Mouse (Mus musculus): Measurements from ENCODE around the gene Lamtor2. TPM values are rescaled to one million over a fixed set of nuclear protein-coding genes. Genes with fewer than 3 reads are reported as not detected.

Gene Lamtor2
- polyA plus RNA-seq, 1 experiment from 2014 or later = 134 TPM

DNA sequence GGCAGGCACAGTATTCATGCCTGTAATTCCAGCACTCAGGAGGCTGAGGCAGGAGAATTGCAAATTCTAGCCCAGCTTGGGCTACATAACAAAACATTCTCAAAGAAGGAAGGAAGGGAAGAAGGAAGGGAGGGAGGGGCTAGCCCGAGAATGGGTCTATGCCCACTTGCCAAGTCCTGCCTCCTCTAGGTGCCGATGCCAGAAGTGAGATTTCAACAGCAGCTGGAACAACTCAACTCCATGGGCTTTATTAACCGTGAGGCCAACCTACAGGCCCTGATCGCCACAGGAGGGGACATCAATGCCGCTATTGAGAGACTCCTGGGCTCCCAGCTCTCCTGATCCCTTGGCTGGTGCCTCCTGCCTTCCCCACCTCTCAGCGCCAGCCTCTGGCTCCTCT is 15.0 kb upstream of the Lamtor2 start:
- H3K4me2 ChIP-seq = no peak overlapping the region
- no peaks in the 10 kb centered on the region for H3K27me3 ChIP-seq
- ATAC-seq (ENCODE audit: insufficient number of reproducible peaks, insufficient read depth, low FRiP score, low TSS enrichment, low read depth) = no peak
- no peak overlapping the region for H3K4me3 ChIP-seq (replicated peaks)
- no peaks in the 10 kb centered on the region for H3K4me1 ChIP-seq (replicated peaks)
- WGBS = 89% methylated on average over 6 of the region's 6 CpGs
- no peak overlapping the region for H3K9ac ChIP-seq (replicated peaks)
- H3K36me3 ChIP-seq = peaks cover 76% of the 10 kb centered on the region
- no peak overlapping the region for H3K27ac ChIP-seq
- no peaks in the 10 kb centered on the region for H3K9me3 ChIP-seq

DNA sequence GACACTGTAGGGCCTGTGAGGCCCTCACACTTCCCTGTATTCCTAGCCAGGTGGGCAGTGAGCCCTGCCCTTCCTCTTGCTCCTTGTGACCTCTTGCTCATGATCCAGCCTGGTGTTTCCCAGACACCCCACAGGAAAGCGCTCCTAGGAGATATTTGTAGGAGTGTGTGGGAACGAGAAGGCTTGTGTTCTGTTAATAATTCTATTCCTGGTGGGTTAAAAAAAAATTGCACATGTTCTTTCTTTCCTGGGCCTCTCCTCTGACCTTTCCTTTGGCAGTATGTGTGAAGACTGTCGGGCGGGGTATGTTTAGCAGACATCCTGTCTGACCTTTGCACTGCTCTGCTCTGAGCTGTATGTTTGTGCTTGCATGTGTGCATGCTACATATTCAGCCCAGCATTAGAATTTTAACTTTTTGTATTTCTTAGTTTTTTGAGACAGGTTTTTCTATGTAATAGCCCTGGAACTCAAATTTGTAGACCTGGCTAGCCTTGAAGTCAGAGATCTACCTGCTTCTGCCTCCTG is 13.7 kb upstream of the Lamtor2 start:
- no peaks in the 10 kb centered on the region for H3K4me1 ChIP-seq (replicated peaks)
- H3K36me3 ChIP-seq = peaks cover 89% of the 10 kb centered on the region
- no peak overlapping the region for H3K27ac ChIP-seq
- no peak for ATAC-seq (ENCODE audit: insufficient number of reproducible peaks, insufficient read depth, low FRiP score, low TSS enrichment, low read depth)
- no peak overlapping the region for H3K4me2 ChIP-seq
- H3K9ac ChIP-seq (replicated peaks) = no peak overlapping the region
- no peaks in the 10 kb centered on the region for H3K27me3 ChIP-seq
- H3K9me3 ChIP-seq = no peaks in the 10 kb centered on the region
- WGBS = 95% methylated on average over 4 of the region's 4 CpGs
- no peak overlapping the region for H3K4me3 ChIP-seq (replicated peaks)

DNA sequence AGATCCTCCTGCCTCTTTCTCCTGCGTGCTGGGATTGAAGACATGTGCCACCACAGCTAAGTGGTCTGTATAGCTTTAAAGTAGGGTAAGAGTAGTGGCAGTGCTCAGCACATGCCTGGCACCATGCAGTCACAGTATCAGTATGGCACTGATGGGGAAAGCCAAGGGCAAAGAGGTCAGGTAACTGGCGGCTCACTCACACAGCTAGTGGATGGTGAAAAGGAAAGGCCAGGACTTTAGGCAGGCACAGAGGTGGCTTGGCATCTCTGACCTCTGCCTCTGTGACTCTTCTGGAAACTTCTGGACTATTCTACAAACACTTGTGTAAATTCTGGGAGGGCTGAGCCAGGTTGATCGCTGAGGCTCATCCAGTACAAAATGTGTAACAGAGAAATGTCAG is 13.2 kb upstream of the Lamtor2 start:
- 91% methylated on average over 3 of the region's 3 CpGs for WGBS
- H3K4me1 ChIP-seq (replicated peaks) = no peaks in the 10 kb centered on the region
- H3K4me2 ChIP-seq = no peak overlapping the region
- no peaks in the 10 kb centered on the region for H3K9me3 ChIP-seq
- H3K36me3 ChIP-seq = peaks cover 94% of the 10 kb centered on the region
- no peaks in the 10 kb centered on the region for H3K27me3 ChIP-seq
- H3K9ac ChIP-seq (replicated peaks) = no peak overlapping the region
- ATAC-seq (ENCODE audit: insufficient number of reproducible peaks, insufficient read depth, low FRiP score, low TSS enrichment, low read depth) = no peak
- no peak overlapping the region for H3K27ac ChIP-seq
- H3K4me3 ChIP-seq (replicated peaks) = no peak overlapping the region

DNA sequence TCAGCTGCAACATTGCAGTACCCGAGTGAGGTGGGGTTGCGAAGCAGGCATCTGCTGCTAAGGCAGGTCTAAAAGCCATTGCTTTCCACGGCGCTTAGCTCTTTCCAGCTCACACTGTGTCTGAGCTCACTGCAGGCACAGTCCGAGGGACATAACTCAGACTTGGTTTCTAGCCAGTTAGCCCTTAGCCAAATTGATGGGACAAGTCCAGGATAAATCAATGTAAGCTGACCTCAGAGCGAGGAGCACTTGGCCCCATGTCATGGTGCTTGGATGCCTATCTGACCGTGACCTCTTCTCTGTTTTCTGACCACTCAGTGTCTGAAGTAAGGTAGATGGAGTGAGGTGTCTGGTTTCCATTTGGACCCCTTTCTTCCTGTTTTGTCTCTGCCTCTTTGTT is 11.1 kb upstream of the Lamtor2 start:
- WGBS = 87% methylated on average over 7 of the region's 7 CpGs
- peaks cover 100% of the 10 kb centered on the region for H3K36me3 ChIP-seq
- H3K4me3 ChIP-seq (replicated peaks) = no peak overlapping the region

DNA sequence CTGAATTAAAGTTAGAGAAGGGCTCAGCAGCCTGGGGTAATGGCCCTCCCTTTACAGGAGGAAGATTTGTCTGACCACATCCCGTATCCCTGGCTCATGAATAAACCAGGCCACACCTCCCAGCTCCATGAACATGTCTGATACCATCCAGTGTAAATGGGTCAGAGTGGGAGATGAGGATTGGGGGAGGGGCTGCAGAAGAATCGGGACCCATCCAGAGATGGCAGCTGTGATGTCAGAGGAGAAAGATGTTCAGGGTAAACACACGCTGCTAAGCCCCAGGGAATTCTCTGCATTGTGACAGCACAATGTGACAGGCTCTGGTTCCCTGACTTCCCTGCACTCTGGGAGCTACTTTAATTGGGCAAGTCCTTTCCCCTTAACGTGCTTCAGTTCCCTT is 10.6 kb upstream of the Lamtor2 start:
- H3K4me2 ChIP-seq = no peak overlapping the region
- H3K9ac ChIP-seq (replicated peaks) = no peak overlapping the region
- no peak overlapping the region for H3K27ac ChIP-seq
- no peaks in the 10 kb centered on the region for H3K27me3 ChIP-seq
- H3K4me3 ChIP-seq (replicated peaks) = no peak overlapping the region
- H3K36me3 ChIP-seq = peaks cover 100% of the 10 kb centered on the region
- no peaks in the 10 kb centered on the region for H3K4me1 ChIP-seq (replicated peaks)
- WGBS = 80% methylated on average over 4 of the region's 4 CpGs
- peak; percentile 12; the same call in 1 of the 2 replicates for ATAC-seq (ENCODE audit: insufficient number of reproducible peaks, insufficient read depth, low FRiP score, low TSS enrichment, low read depth)
- H3K9me3 ChIP-seq = no peaks in the 10 kb centered on the region

More for the DNA sequence above, 11.1 kb upstream of the Lamtor2 start:
- Histone ChIP-seq H3K9me3 (no peaks in the 10 kb centered on the region), H3K27me3 (no peaks in the 10 kb centered on the region), H3K9ac (replicated peaks) (no peak overlapping the region), H3K4me2 (no peak overlapping the region), H3K27ac (no peak overlapping the region), H3K4me1 (replicated peaks) (no peaks in the 10 kb centered on the region)
- ATAC-seq (ENCODE audit: insufficient number of reproducible peaks, insufficient read depth, low FRiP score, low TSS enrichment, low read depth) = no peak

DNA sequence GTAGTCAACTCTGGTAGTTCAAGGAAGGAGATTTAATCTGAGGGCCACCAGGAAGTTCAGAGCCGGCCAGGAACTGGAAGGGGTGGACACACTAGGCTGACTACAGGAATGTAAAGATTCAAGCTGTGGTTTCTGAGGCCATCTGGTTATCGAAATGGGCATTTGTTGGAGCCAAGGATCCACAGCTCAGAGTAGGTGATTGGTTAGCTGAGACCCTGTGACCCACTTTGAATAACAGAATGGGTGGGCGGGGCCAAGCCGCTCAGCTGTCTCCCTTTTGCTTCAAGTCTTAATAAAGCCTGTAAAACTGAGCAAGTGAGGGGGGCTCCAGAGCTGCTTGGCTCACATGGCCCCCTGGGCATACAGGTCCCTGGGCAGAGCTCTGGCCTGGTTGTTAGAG is 9.1 kb upstream of the Lamtor2 start:
- Histone ChIP-seq H3K4me2 (no peak overlapping the region), H3K4me3 (replicated peaks) (no peak overlapping the region), H3K27ac (no peak overlapping the region), H3K4me1 (replicated peaks) (no peaks in the 10 kb centered on the region), H3K9me3 (no peaks in the 10 kb centered on the region), H3K9ac (replicated peaks) (no peak overlapping the region), H3K27me3 (no peaks in the 10 kb centered on the region), H3K36me3 (peaks cover 100% of the 10 kb centered on the region)
- ATAC-seq (ENCODE audit: insufficient number of reproducible peaks, insufficient read depth, low FRiP score, low TSS enrichment, low read depth) = no peak
- WGBS = 75% methylated on average over 4 of the region's 4 CpGs

DNA sequence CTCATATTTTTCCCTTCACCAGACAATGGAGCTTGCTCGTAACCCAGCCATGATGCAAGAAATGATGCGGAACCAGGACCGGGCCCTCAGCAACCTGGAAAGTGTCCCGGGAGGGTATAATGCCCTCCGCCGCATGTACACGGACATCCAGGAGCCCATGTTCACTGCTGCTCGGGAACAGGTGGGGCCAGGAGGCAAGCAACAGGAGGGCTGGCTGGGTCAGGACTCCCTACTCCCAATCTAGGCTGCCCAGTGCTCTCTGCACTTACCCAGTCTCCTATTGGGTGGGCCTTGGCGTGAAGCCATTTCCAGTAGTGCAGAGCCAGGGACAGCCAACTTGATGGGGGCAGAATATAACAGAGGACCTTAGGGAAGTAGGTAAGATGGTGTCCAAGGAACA is 6.7 kb upstream of the Lamtor2 start:
- H3K27me3 ChIP-seq = no peaks in the 10 kb centered on the region
- 96% methylated on average over 9 of the region's 9 CpGs for WGBS
- ATAC-seq (ENCODE audit: insufficient number of reproducible peaks, insufficient read depth, low FRiP score, low TSS enrichment, low read depth) = no peak
- peaks cover 6% of the 10 kb centered on the region; the same call in 1 of the 2 replicates for H3K4me1 ChIP-seq (replicated peaks)
- no peak overlapping the region for H3K4me2 ChIP-seq
- no peaks in the 10 kb centered on the region for H3K9me3 ChIP-seq
- H3K4me3 ChIP-seq (replicated peaks) = no peak overlapping the region
- no peak overlapping the region for H3K27ac ChIP-seq
- H3K36me3 ChIP-seq = peaks cover 93% of the 10 kb centered on the region
- H3K9ac ChIP-seq (replicated peaks) = no peak overlapping the region

DNA sequence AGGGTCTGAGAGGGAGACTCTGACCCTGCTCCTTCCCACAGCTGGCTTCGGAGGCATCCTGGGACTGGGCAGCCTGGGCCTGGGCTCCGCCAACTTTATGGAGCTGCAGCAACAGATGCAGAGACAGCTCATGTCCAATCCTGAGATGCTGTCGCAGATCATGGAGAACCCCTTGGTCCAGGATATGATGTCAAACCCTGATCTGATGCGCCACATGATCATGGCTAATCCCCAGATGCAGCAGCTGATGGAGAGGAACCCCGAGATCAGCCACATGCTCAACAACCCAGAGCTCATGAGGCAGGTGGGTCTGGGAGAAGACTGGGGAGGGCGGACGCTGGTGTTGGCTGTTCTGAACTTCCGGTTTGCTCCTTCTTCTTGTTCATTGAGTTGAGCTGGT is 3.7 kb upstream of the Lamtor2 start:
- H3K36me3 ChIP-seq = peaks cover 63% of the 10 kb centered on the region
- H3K27me3 ChIP-seq = no peaks in the 10 kb centered on the region
- peaks cover 17% of the 10 kb centered on the region for H3K4me1 ChIP-seq (replicated peaks)
- H3K9ac ChIP-seq (replicated peaks) = peak overlapping the region; percentile 12; the same call in 1 of the 2 replicates
- no peak overlapping the region for H3K4me2 ChIP-seq
- no peak for ATAC-seq (ENCODE audit: insufficient number of reproducible peaks, insufficient read depth, low FRiP score, low TSS enrichment, low read depth)
- no peak overlapping the region for H3K27ac ChIP-seq
- no peaks in the 10 kb centered on the region for H3K9me3 ChIP-seq
- 94% methylated on average over 8 of the region's 8 CpGs for WGBS
- H3K4me3 ChIP-seq (replicated peaks) = no peak overlapping the region

DNA sequence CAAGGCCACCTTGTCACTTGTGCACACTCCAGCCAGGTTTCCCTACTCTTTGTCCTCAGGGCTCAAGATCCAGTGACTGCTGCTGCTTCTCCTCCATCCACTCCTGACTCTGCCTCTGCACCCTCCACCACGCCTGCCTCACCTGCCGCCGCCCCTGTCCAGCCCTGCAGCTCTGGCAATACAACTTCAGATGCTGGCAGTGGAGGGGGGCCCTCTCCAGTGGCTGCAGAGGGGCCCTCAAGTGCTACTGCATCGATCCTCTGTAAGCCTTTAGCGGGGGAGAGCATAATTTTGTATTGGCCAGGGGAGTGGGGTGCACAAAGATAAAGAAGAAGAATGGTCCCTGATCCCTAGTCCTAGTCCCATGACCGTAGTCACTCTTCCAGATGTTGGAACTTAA is 2.9 kb upstream of the Lamtor2 start:
- no peak for ATAC-seq (ENCODE audit: insufficient number of reproducible peaks, insufficient read depth, low FRiP score, low TSS enrichment, low read depth)
- no peak overlapping the region for H3K4me2 ChIP-seq

DNA sequence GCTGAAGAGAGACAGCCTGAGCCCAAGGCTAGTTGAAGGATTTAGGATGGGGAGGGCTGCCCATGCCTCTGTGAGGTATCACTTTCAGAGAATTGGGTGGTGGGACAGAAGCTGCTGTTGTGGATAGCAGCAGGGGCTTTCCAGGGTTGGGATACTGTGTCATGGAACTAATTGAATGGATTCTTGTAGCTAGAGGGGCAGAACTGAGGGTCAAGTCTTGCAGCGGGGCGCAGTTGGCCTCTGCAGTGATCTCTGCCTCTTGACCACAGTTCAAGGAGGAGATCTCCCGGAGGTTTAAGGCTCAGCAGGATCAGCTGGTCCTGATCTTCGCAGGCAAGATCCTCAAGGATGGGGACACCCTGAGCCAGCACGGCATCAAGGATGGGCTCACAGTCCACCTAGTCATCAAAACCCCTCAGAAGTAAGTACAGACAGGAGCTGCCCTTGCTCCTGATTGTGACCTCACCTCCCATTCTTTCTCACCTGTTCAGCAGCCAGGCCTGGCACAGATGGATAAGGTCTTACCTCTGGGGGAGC is 2.3 kb upstream of the Lamtor2 start:
- 95% methylated on average over 5 of the region's 5 CpGs for WGBS
- H3K36me3 ChIP-seq = peaks cover 49% of the 10 kb centered on the region
- no peak overlapping the region for H3K27ac ChIP-seq
- H3K4me1 ChIP-seq (replicated peaks) = peaks cover 20% of the 10 kb centered on the region
- no peaks in the 10 kb centered on the region for H3K27me3 ChIP-seq
- H3K9ac ChIP-seq (replicated peaks) = no peak overlapping the region
- H3K9me3 ChIP-seq = no peaks in the 10 kb centered on the region
- H3K4me2 ChIP-seq = peak overlapping the region; percentile 71
- ATAC-seq (ENCODE audit: insufficient number of reproducible peaks, insufficient read depth, low FRiP score, low TSS enrichment, low read depth) = no peak
- peak overlapping the region; percentile 9; the same call in 1 of the 2 replicates for H3K4me3 ChIP-seq (replicated peaks)

More for the DNA sequence above, 2.9 kb upstream of the Lamtor2 start:
- 96% methylated on average over 6 of the region's 6 CpGs for WGBS
- H3K9me3 ChIP-seq = no peaks in the 10 kb centered on the region
- H3K27ac ChIP-seq = no peak overlapping the region
- H3K9ac ChIP-seq (replicated peaks) = 0 out of 2 replicates have a peak overlapping the region, but pooled peaks have one; percentile 13
- H3K27me3 ChIP-seq = no peaks in the 10 kb centered on the region
- no peak overlapping the region; the same call in 1 of the 2 replicates for H3K4me3 ChIP-seq (replicated peaks)
- H3K4me1 ChIP-seq (replicated peaks) = peaks cover 20% of the 10 kb centered on the region
- peaks cover 55% of the 10 kb centered on the region for H3K36me3 ChIP-seq

DNA sequence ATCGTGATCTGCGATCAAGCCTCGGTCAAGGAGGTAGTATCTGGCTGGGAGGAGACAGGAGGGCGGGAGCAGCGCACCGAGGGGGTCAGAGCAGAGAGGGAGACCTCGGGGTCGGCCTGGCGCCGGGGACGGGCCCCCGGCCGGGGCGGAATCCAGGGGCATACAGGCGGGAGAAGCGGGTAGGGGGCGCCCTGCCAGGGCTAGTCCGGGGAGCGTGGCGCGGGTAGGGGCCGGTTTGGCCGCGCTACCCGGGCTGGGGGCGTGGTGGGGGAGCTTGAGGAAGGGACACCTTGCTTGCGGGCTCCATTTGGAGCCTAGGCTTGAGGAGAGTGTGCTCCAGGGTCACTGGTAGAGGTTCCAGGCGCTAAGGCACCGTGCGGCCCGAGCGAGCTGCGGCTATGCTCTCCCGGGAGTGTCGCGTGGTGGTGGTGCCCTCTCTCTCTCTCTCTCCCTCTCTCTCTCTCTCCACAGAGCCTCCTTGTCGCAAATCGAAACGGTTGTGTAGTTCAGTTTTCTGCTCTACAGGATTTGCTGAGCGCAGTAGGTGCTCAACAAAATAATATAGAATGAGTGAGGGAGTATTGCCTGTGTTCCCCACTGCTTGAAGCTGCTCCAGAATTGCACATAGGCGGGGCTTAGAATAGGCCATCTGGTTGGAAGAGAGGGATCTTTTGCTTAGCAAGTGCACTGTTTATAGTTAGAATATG is 1.2 kb upstream of the Lamtor2 start:
- peak overlapping the region; percentile 71 for H3K4me2 ChIP-seq
- no peaks in the 10 kb centered on the region for H3K27me3 ChIP-seq
- peak overlapping the region; percentile 86 for H3K9ac ChIP-seq (replicated peaks)
- peak overlapping the region; percentile 86 for H3K4me3 ChIP-seq (replicated peaks)
- no peaks in the 10 kb centered on the region for H3K9me3 ChIP-seq
- peaks cover 38% of the 10 kb centered on the region for H3K36me3 ChIP-seq
- peak overlapping the region; percentile 95 for H3K27ac ChIP-seq
- peaks cover 20% of the 10 kb centered on the region for H3K4me1 ChIP-seq (replicated peaks)
- WGBS = under 1% methylated on average over 38 of the region's 41 CpGs
- ATAC-seq (ENCODE audit: insufficient number of reproducible peaks, insufficient read depth, low FRiP score, low TSS enrichment, low read depth) = peak; percentile 26

Data from limb, embryonic 12.5 days (tissue).